Mouse (Mus musculus): ENCODE results near the gene Setd5. TPM values are rescaled to one million over a fixed set of nuclear protein-coding genes. Genes with fewer than 3 reads are reported as not detected.

The Setd5 gene
- polyA plus RNA-seq, 1 experiment from 2014 or later = 66.3 TPM

DNA sequence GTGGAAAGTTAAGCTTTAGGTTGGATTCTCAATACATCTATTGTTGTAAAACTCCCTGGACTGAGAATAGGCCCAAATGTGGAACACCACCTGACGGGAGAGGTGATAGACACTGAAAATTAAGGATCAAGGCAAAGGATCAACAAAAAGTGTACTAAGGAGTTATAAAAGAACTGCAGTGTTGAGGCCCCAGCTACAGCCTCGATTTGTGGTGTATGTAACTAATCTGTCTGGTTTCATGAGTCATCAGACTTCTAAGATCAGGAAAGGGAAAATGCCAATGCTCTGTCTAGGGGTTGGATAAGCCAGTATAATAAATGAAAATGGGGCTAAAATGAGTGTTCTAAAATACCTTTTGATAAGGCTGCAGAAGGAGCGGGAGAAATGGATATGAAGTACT, 1.9 kb upstream of the Setd5 start:
- no peak for ATAC-seq (ENCODE audit: insufficient read depth, low FRiP score)
- peak overlapping the region; percentile 100 for H3K27ac ChIP-seq (ENCODE audit: low read length)
- peaks cover 19% of the 10 kb centered on the region for H3K4me1 ChIP-seq (ENCODE audit: control insufficient read depth, insufficient read depth, low read length)

DNA sequence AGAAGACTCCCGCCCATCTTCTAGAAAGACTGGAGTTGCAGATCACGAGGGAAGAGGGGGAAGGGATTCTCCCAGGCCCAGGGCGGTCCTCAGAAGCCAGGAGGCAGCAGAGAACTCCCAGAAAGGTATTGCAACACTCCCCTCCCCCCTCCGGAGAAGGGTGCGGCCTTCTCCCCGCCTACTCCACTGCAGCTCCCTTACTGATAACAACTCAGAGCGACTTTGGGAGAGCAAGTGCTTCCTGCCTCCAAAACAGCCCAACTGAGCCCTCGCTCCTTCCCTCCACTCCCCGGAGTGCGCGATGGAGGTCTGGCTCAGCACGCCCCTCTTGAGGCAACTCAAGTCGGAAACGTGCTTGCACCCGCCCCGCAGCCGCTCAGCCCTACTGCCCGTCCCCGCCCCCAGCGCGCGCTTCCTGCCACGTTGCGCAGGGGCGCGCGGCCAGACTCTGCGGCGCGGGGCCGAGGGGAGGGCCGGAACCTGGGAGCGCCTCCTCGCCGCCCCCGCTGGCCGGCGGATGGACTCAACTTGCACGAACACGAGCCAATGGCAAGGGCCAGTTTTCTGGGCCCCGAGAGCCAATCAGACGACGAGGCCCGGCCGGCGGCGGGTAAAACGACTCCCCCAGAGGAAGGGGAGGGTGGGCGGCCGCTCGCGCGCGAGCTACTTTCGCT, 1.0 kb upstream of the Setd5 start:
- Histone ChIP-seq H3K4me3 (replicated peaks; ENCODE audit: low read length) (peak overlapping the region; percentile 98), H3K36me3 (ENCODE audit: control insufficient read depth, insufficient read depth, low read length) (no peaks in the 10 kb centered on the region), H3K9me3 (replicated peaks; ENCODE audit: control insufficient read depth, low read length) (no peaks in the 10 kb centered on the region), H3K9ac (ENCODE audit: low read length) (peak overlapping the region; percentile 84), H3K27ac (ENCODE audit: low read length) (peak overlapping the region; percentile 100), H3K4me1 (ENCODE audit: control insufficient read depth, insufficient read depth, low read length) (peaks cover 22% of the 10 kb centered on the region), H3K4me2 (ENCODE audit: low read depth, low read length) (peak overlapping the region; percentile 58), H3K27me3 (ENCODE audit: control insufficient read depth, insufficient read depth, low read length) (no peaks in the 10 kb centered on the region)
- WGBS = under 1% methylated on average over 54 of the region's 55 CpGs
- peak; percentile 88 for ATAC-seq (ENCODE audit: insufficient read depth, low FRiP score)

More for the DNA sequence above, 1.9 kb upstream of the Setd5 start:
- peak overlapping the region; percentile 84 for H3K9ac ChIP-seq (ENCODE audit: low read length)
- H3K27me3 ChIP-seq (ENCODE audit: control insufficient read depth, insufficient read depth, low read length) = no peaks in the 10 kb centered on the region
- H3K36me3 ChIP-seq (ENCODE audit: control insufficient read depth, insufficient read depth, low read length) = no peaks in the 10 kb centered on the region
- no peaks in the 10 kb centered on the region for H3K9me3 ChIP-seq (replicated peaks; ENCODE audit: control insufficient read depth, low read length)
- 14% methylated on average over 3 of the region's 3 CpGs for WGBS
- peak overlapping the region; percentile 58 for H3K4me2 ChIP-seq (ENCODE audit: low read depth, low read length)
- peak overlapping the region; percentile 98 for H3K4me3 ChIP-seq (replicated peaks; ENCODE audit: low read length)

DNA sequence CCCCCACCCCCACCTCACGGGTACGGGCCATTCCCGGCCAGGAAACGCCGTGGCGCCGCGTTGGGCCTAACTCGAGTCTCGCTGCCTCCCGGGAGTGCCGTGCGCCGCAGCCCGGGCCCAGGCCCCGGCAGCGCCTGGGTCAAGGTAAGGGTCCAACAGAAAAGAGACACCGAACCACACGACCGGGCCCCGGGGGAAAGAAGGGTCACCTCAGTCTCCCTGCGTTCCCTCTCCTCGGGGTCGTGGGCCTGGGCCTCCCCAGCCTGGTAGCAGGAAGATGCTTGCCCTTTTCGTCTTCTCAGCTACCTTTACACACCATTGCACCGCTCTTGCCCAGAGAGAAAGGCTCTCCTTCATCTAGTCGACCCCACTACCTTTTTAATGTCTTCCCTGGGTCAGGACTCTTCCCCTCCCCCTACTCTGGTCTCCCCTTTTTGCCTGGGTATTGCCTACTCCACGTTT, 435 bp downstream of the Setd5 start:
- H3K4me2 ChIP-seq (ENCODE audit: low read depth, low read length) = peak overlapping the region; percentile 75
- H3K27ac ChIP-seq (ENCODE audit: low read length) = peak overlapping the region; percentile 100
- WGBS = 0% methylated on average over 28 of the region's 28 CpGs
- ATAC-seq (ENCODE audit: insufficient read depth, low FRiP score) = no peak
- H3K27me3 ChIP-seq (ENCODE audit: control insufficient read depth, insufficient read depth, low read length) = no peaks in the 10 kb centered on the region
- H3K4me3 ChIP-seq (replicated peaks; ENCODE audit: low read length) = peak overlapping the region; percentile 98
- H3K9ac ChIP-seq (ENCODE audit: low read length) = peak overlapping the region; percentile 100
- H3K4me1 ChIP-seq (ENCODE audit: control insufficient read depth, insufficient read depth, low read length) = peaks cover 31% of the 10 kb centered on the region
- H3K9me3 ChIP-seq (replicated peaks; ENCODE audit: control insufficient read depth, low read length) = no peaks in the 10 kb centered on the region
- no peaks in the 10 kb centered on the region for H3K36me3 ChIP-seq (ENCODE audit: control insufficient read depth, insufficient read depth, low read length)

DNA sequence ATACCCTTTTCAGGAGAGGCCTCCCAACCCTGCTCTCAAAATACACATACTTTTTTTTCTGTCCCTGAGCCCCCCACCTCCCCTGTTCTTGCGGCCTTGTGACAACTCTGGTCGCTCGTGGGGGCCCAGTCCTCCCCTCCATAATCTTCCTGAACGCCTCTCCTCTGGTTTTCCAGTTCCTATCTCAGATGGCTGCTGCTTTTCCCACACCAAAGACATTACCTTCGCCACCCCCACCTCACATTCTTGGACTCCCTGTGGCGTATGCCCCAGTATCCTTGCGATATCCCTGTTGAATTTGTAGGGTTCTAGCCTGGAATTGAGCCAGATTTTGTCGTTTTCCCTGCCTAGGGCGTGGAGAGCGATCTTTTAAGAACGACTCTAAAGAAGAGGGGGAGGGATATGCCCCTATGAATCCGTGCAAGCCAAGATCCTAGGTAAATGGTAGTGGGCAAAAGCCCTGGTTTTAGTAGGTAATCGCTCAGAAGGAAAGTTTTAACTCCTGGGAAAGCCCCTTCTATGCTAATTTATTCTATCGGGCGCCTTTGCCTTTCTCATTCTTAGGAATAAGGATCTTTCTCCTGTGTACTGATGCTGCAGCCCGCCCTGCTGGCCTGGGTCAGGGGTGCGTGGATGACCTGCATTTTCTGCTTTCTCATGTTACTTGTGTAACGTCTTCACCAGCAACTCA, 1.0 kb downstream of the Setd5 start:
- Histone ChIP-seq H3K4me2 (ENCODE audit: low read depth, low read length) (peak overlapping the region; percentile 75), H3K9me3 (replicated peaks; ENCODE audit: control insufficient read depth, low read length) (no peaks in the 10 kb centered on the region), H3K27ac (ENCODE audit: low read length) (peak overlapping the region; percentile 100), H3K4me3 (replicated peaks; ENCODE audit: low read length) (peak overlapping the region; percentile 98), H3K27me3 (ENCODE audit: control insufficient read depth, insufficient read depth, low read length) (no peaks in the 10 kb centered on the region), H3K4me1 (ENCODE audit: control insufficient read depth, insufficient read depth, low read length) (peaks cover 32% of the 10 kb centered on the region), H3K9ac (ENCODE audit: low read length) (peak overlapping the region; percentile 100), H3K36me3 (ENCODE audit: control insufficient read depth, insufficient read depth, low read length) (no peaks in the 10 kb centered on the region)
- under 1% methylated on average over 18 of the region's 18 CpGs for WGBS
- ATAC-seq (ENCODE audit: insufficient read depth, low FRiP score) = no peak

DNA sequence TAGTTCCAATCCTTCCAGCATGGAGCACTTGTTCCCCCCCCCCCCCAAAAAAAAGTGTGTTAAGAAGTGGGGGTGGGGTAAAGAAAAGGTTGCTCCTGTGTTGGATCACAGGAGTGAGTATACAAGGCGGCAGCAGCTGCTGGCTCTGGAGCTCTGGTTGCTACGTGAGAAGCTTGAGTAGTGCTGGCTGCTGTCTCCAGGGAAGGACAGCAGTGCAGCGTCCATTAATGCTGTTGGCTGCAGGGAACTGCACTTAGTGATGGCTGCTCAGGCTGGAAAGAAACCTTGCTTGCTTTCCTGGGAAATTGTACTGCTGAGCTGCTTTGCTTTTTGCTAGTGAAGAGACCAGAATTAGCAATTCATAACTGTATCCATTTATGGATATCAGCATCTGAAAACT, 2.3 kb downstream of the Setd5 start:
- H3K36me3 ChIP-seq (ENCODE audit: control insufficient read depth, insufficient read depth, low read length) = no peaks in the 10 kb centered on the region
- peak overlapping the region; percentile 98 for H3K4me3 ChIP-seq (replicated peaks; ENCODE audit: low read length)
- H3K9me3 ChIP-seq (replicated peaks; ENCODE audit: control insufficient read depth, low read length) = no peaks in the 10 kb centered on the region
- peak overlapping the region; percentile 56 for H3K27ac ChIP-seq (ENCODE audit: low read length)
- whole genome bisulfite sequencing = 0% methylated on average over 3 of the region's 3 CpGs
- peak overlapping the region; percentile 75 for H3K4me2 ChIP-seq (ENCODE audit: low read depth, low read length)
- peaks cover 33% of the 10 kb centered on the region for H3K4me1 ChIP-seq (ENCODE audit: control insufficient read depth, insufficient read depth, low read length)
- no peaks in the 10 kb centered on the region for H3K27me3 ChIP-seq (ENCODE audit: control insufficient read depth, insufficient read depth, low read length)
- no peak for ATAC-seq (ENCODE audit: insufficient read depth, low FRiP score)
- peak overlapping the region; percentile 72 for H3K9ac ChIP-seq (ENCODE audit: low read length)

DNA sequence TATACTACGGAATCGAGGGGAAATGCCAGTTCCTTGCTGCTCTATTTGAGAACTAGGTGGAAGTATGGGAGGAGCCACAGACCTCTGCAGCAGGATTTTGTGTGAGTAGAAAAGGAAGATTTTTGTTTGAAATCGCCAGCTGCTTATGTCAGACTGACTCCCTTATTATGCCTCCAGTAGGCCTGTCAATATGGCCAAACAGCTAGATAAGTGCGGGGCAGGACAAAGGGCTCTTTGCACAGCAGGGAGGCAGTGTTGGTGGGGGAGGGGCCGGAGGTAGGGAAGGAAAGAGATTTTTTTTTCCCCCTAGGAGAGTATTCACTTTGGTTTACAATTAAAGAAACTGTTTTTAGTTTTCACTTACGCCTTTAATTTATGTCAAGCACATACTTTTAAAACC, 5.1 kb downstream of the Setd5 start:
- H3K4me2 ChIP-seq (ENCODE audit: low read depth, low read length) = peak overlapping the region; percentile 29
- no peaks in the 10 kb centered on the region for H3K27me3 ChIP-seq (ENCODE audit: control insufficient read depth, insufficient read depth, low read length)
- H3K9me3 ChIP-seq (replicated peaks; ENCODE audit: control insufficient read depth, low read length) = no peaks in the 10 kb centered on the region
- no peak; the same call in 1 of the 2 replicates for ATAC-seq (ENCODE audit: insufficient read depth, low FRiP score)
- H3K27ac ChIP-seq (ENCODE audit: low read length) = peak overlapping the region; percentile 31
- no peak overlapping the region for H3K9ac ChIP-seq (ENCODE audit: low read length)
- 0 out of 2 replicates have a peak overlapping the region, but pooled peaks have one; percentile 0 for H3K4me3 ChIP-seq (replicated peaks; ENCODE audit: low read length)
- 16% methylated on average over 6 of the region's 6 CpGs for WGBS
- no peaks in the 10 kb centered on the region for H3K36me3 ChIP-seq (ENCODE audit: control insufficient read depth, insufficient read depth, low read length)
- peaks cover 28% of the 10 kb centered on the region for H3K4me1 ChIP-seq (ENCODE audit: control insufficient read depth, insufficient read depth, low read length)

DNA sequence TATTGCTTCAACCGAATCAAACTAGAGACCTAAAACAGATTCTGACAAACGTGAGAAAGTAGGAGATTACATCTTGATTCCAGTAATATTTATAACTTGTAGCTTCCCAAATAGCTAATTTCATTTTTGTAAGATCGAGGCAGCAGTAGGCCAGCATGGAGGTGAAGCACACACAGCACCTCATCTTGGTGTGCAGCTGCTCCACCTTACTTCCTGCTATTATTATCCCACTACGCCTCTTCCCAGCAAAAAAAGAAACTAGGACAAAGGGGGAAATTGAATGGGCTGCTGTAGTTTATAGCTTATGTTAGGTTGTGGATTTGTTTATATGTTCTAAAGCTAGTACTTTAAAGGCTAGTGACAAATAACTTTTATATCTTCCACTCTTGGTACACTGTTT, 7.4 kb downstream of the Setd5 start:
- no peak for ATAC-seq (ENCODE audit: insufficient read depth, low FRiP score)
- 61% methylated on average over 4 of the region's 4 CpGs for WGBS
- H3K4me3 ChIP-seq (replicated peaks; ENCODE audit: low read length) = no peak overlapping the region
- no peak overlapping the region for H3K4me2 ChIP-seq (ENCODE audit: low read depth, low read length)
- no peaks in the 10 kb centered on the region for H3K36me3 ChIP-seq (ENCODE audit: control insufficient read depth, insufficient read depth, low read length)
- no peaks in the 10 kb centered on the region for H3K9me3 ChIP-seq (replicated peaks; ENCODE audit: control insufficient read depth, low read length)
- no peak overlapping the region for H3K9ac ChIP-seq (ENCODE audit: low read length)
- H3K27ac ChIP-seq (ENCODE audit: low read length) = no peak overlapping the region
- H3K4me1 ChIP-seq (ENCODE audit: control insufficient read depth, insufficient read depth, low read length) = peaks cover 26% of the 10 kb centered on the region
- H3K27me3 ChIP-seq (ENCODE audit: control insufficient read depth, insufficient read depth, low read length) = no peaks in the 10 kb centered on the region

DNA sequence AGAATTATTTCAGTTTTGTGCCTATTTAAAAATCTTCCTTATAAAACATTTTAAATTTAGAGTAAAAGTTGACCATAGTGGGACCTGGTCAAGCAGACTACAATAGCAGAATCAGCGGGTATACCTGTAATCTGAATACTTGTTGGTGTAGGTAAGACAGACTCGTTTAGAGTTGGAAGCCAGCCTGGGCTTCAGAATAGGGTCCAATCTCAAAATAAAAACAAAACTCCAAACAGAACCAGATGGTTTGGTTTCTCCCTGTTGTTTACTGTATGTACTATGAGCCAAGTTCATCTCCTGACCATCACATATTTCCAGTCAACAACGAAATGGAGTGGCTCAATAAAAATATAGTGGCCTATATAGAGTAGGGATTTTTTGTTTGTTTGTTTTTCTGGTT, 16.0 kb downstream of the Setd5 start:
- Histone ChIP-seq H3K4me3 (replicated peaks; ENCODE audit: low read length) (no peak overlapping the region), H3K36me3 (ENCODE audit: control insufficient read depth, insufficient read depth, low read length) (no peaks in the 10 kb centered on the region), H3K27me3 (ENCODE audit: control insufficient read depth, insufficient read depth, low read length) (no peaks in the 10 kb centered on the region), H3K9me3 (replicated peaks; ENCODE audit: control insufficient read depth, low read length) (no peaks in the 10 kb centered on the region), H3K9ac (ENCODE audit: low read length) (no peak overlapping the region), H3K4me1 (ENCODE audit: control insufficient read depth, insufficient read depth, low read length) (peaks cover 6% of the 10 kb centered on the region; the same call in 1 of the 2 replicates), H3K27ac (ENCODE audit: low read length) (no peak overlapping the region), H3K4me2 (ENCODE audit: low read depth, low read length) (no peak overlapping the region)
- 78% methylated on average over 3 of the region's 3 CpGs for WGBS
- ATAC-seq (ENCODE audit: insufficient read depth, low FRiP score) = no peak

DNA sequence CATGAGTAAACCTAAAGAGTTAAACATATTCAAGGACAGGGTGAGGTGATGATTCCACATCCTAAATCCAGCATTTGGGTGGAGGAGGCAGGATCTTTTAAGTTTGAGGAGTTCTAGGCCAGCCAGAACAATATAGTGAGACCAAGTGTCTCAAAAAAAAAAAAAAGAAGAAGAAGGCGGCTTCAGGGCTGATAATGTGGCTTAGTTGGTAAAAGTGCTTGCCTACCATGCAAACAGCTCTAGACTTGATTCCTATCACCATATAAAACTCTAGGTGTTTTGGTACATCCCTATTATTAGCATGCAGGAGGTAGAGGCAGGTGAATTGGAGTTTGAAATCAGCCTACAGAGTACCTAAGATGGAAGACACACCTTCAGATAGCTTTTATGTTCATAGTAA, 18.4 kb downstream of the Setd5 start:
- H3K27me3 ChIP-seq (ENCODE audit: control insufficient read depth, insufficient read depth, low read length) = no peaks in the 10 kb centered on the region
- ATAC-seq (ENCODE audit: insufficient read depth, low FRiP score) = no peak
- 87% methylated on average over 1 of the region's 1 CpGs for WGBS
- H3K4me3 ChIP-seq (replicated peaks; ENCODE audit: low read length) = no peak overlapping the region
- no peak overlapping the region for H3K4me2 ChIP-seq (ENCODE audit: low read depth, low read length)
- H3K9me3 ChIP-seq (replicated peaks; ENCODE audit: control insufficient read depth, low read length) = no peaks in the 10 kb centered on the region
- no peak overlapping the region for H3K27ac ChIP-seq (ENCODE audit: low read length)
- H3K9ac ChIP-seq (ENCODE audit: low read length) = no peak overlapping the region
- peaks cover 17% of the 10 kb centered on the region for H3K4me1 ChIP-seq (ENCODE audit: control insufficient read depth, insufficient read depth, low read length)
- no peaks in the 10 kb centered on the region for H3K36me3 ChIP-seq (ENCODE audit: control insufficient read depth, insufficient read depth, low read length)
